Mouse (Mus musculus) myocyte (in vitro differentiated cells): ENCODE data around the gene Ppp1r21. TPM values are rescaled to one million over a fixed set of nuclear protein-coding genes. Genes with fewer than 3 reads are reported as not detected.

Experiments used
- H3K27me3 ChIP-seq: one replicate; pipeline ENCODE4 v1.6.1; 2011; ENCODE audit not compliant: control insufficient read depth, insufficient read depth, insufficient read length
- H3K36me3 ChIP-seq: one replicate; pipeline ENCODE4 v1.6.1; 2011; ENCODE audit not compliant: control insufficient read depth, insufficient read depth
- H3K4me2 ChIP-seq: one replicate; pipeline ENCODE4 v1.6.1; 2011; ENCODE audit warnings: low read depth, control low read depth
- H3K4me3 ChIP-seq: one replicate; pipeline ENCODE4 v1.5.1; 2011; ENCODE audit warnings: mild to moderate bottlenecking, control low read depth, moderate library complexity
- H3K79me2 ChIP-seq: one replicate; pipeline ENCODE4 v1.6.1; 2011; ENCODE audit not compliant: control insufficient read depth, insufficient read depth
- H3ac ChIP-seq: one replicate; pipeline ENCODE4 v1.6.1; 2011; ENCODE audit not compliant: control insufficient read depth, insufficient read length
- CEBPB ChIP-seq: IDR thresholded peaks from 2 replicates; pipeline ENCODE4 v1.6.1; 2011; ENCODE audit warnings: mild to moderate bottlenecking, moderate library complexity; ENCODE audit not compliant: poor library complexity, insufficient read depth, severe bottlenecking
- E2F4 ChIP-seq: IDR thresholded peaks from one replicate; pipeline ENCODE4 v1.6.1; 2011; ENCODE audit warnings: mild to moderate bottlenecking, control low read depth, moderate library complexity; ENCODE audit not compliant: insufficient read depth
- MAX ChIP-seq: IDR thresholded peaks from one replicate; pipeline ENCODE4 v1.6.1; 2011; ENCODE audit warnings: low read depth, mild to moderate bottlenecking, control low read depth
- MYOD1 ChIP-seq, 3 experiments: IDR thresholded peaks; one replicate each; pipeline ENCODE4 v1.6.1; 2011; ENCODE audit warnings: control low read depth in 2 of 3, low read depth in 2 of 3, mild to moderate bottlenecking in 2 of 3, moderate library complexity in 1 of 3; ENCODE audit not compliant: insufficient read length in 2 of 3, control insufficient read depth in 1 of 3
- MYOG ChIP-seq, 3 experiments: IDR thresholded peaks; one replicate each; pipeline ENCODE4 v1.6.1; 2011; ENCODE audit warnings: control low read depth in 2 of 3, low read depth in 2 of 3, mild to moderate bottlenecking in 2 of 3; ENCODE audit not compliant: insufficient read length in 2 of 3, control insufficient read depth in 1 of 3, insufficient read depth in 1 of 3
- POLR2A ChIP-seq: IDR thresholded peaks from one replicate; pipeline ENCODE4 v1.6.1; 2011; ENCODE audit warnings: low read depth, mild to moderate bottlenecking, control low read depth, moderate library complexity; ENCODE audit not compliant: insufficient read length
- POLR2AphosphoS2 ChIP-seq: IDR thresholded peaks from one replicate; pipeline ENCODE4 v1.6.1; 2011; ENCODE audit warnings: low read depth, control low read depth; ENCODE audit not compliant: insufficient read length
- REST ChIP-seq: IDR thresholded peaks from one replicate; pipeline ENCODE4 v1.6.1; 2011; ENCODE audit warnings: mild to moderate bottlenecking, control low read depth, moderate library complexity; ENCODE audit not compliant: insufficient read depth, insufficient read length
- SRF ChIP-seq: IDR thresholded peaks from one replicate; pipeline ENCODE4 v1.6.1; 2011; ENCODE audit warnings: low read depth; ENCODE audit not compliant: control insufficient read depth, insufficient read length
- TCF12 ChIP-seq: IDR thresholded peaks from one replicate; pipeline ENCODE4 v1.6.1; 2011; ENCODE audit warnings: mild to moderate bottlenecking, control low read depth; ENCODE audit not compliant: poor library complexity, insufficient read depth, severe bottlenecking
- TCF3 ChIP-seq: IDR thresholded peaks from one replicate; pipeline ENCODE4 v1.6.1; 2011; ENCODE audit warnings: low read depth, control low read depth; ENCODE audit not compliant: insufficient read length
- USF1 ChIP-seq: IDR thresholded peaks from one replicate; pipeline ENCODE4 v1.6.1; 2011; ENCODE audit warnings: low read depth, mild to moderate bottlenecking, control low read depth, moderate library complexity
- polyA plus RNA-seq: library from polyadenylated mRNA; unstranded; fragments of >200 nt; fragmentation: generic; extraction: Trizol; gene quantifications from one replicate; pipeline ENCODE4 v1.2.1, GENCODE M21; 2012; ENCODE audit warnings: missing spikeins

The Ppp1r21 gene
- polyA plus RNA-seq, 1 experiment, result 11.5 TPM

DNA sequence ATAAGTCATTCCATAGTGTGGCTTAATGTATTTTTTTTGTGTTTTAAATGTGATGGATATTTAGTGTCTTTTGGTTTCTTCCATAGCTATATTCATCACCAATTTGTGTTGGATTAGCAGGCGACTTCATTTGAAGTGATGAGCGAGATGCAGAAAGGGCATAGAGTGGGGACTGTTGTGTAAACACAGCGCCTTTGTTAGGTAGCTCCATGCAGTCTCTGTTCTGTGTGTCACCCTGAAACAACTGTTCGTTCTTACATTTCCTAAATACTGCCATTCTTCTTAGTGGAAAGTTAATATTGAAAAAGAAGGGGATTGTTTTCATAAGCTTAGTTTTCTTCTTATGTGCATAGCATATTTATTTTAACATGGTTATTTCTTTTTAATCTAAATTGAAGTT lies 16.8 kb downstream of the Ppp1r21 start:
- Histone ChIP-seq H3ac (no peak overlapping the region), H3K79me2 (no peaks in the 10 kb centered on the region), H3K4me3 (no peak overlapping the region), H3K36me3 (peaks cover 7% of the 10 kb centered on the region), H3K27me3 (no peaks in the 10 kb centered on the region), H3K4me2 (no peak overlapping the region)
- TF ChIP-seq USF1 (no peak), REST (no peak), MYOG (IDR thresholded peaks at IDR 0.05; ENCODE audit: control insufficient read depth in 1 of 3, insufficient read depth in 1 of 3, insufficient read length in 2 of 3, low read depth in 2 of 3) (no peak), POLR2AphosphoS2 (no peak), E2F4 (no peak), TCF12 (no peak), MAX (no peak), POLR2A (no peak), CEBPB (no peak), TCF3 (no peak), MYOD1 (IDR thresholded peaks at IDR 0.05; ENCODE audit: control insufficient read depth in 1 of 3, insufficient read length in 2 of 3, low read depth in 2 of 3) (no peak), SRF (no peak)

DNA sequence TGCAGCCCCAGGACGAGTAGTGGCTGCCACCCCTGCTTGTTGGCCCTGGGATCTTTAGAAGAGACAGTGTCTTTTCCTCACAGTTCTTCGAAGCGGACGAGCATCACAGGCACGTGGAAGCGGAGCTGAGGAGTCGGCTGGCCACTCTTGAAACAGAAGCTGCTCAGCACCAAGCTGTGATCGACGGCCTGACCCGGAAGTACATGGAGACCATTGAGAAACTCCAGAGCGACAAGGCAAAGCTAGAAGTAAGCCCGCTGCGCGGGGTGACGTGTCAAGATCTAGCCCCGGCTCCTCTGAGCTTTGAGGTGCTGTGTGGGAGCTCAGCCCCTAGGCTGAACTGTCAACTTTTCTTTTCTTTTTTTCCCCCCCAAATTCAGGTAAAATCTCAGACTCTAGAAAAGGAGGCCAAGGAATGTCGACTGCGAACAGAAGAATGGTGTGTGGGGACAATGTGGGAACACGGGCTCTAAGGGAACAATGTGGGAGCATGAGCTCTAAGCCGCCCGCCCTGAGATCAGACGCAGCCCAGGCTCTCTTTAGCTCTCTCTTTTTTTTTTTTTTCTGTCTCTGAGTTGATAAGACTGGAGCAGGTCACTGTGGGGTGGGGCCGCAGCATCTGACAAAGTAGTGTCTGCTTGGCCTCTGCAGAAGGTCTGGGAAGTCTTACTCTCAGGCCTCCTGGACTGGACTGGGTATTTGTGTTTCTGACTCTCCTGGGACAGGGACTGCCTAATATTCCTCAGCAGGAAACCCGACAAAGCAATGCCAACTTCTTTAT lies 19.7 kb downstream of the Ppp1r21 start:
- peaks cover 7% of the 10 kb centered on the region for H3K36me3 ChIP-seq
- H3K27me3 ChIP-seq, result no peaks in the 10 kb centered on the region
- H3K4me3 ChIP-seq, result no peak overlapping the region
- no peak overlapping the region for H3K4me2 ChIP-seq
- TF ChIP-seq E2F4 (no peak), CEBPB (no peak), MYOG (IDR thresholded peaks at IDR 0.05; ENCODE audit: control insufficient read depth in 1 of 3, insufficient read depth in 1 of 3, insufficient read length in 2 of 3, low read depth in 2 of 3) (no peak), MAX (no peak), POLR2A (no peak), REST (no peak), SRF (no peak), TCF12 (no peak), POLR2AphosphoS2 (no peak), USF1 (no peak), TCF3 (no peak), MYOD1 (IDR thresholded peaks at IDR 0.05; ENCODE audit: control insufficient read depth in 1 of 3, insufficient read length in 2 of 3, low read depth in 2 of 3) (no peak)
- H3K79me2 ChIP-seq, result no peaks in the 10 kb centered on the region
- no peak overlapping the region for H3ac ChIP-seq

GRCm38 (mm10) chr17:88550351-88550750 lies 20.4 kb downstream of the Ppp1r21 start:
- TF ChIP-seq MAX, result no peak
- no peak for TF ChIP-seq POLR2A
- TF ChIP-seq MYOD1 (IDR thresholded peaks at IDR 0.05; ENCODE audit: control insufficient read depth in 1 of 3, insufficient read length in 2 of 3, low read depth in 2 of 3), result no peak
- no peak for TF ChIP-seq MYOG (IDR thresholded peaks at IDR 0.05; ENCODE audit: control insufficient read depth in 1 of 3, insufficient read depth in 1 of 3, insufficient read length in 2 of 3, low read depth in 2 of 3)
- TF ChIP-seq TCF12, result no peak
- TF ChIP-seq POLR2AphosphoS2, result no peak
- no peak for TF ChIP-seq TCF3
- no peak for TF ChIP-seq E2F4
- no peak for TF ChIP-seq CEBPB
- H3K4me2 ChIP-seq, result no peak overlapping the region

DNA sequence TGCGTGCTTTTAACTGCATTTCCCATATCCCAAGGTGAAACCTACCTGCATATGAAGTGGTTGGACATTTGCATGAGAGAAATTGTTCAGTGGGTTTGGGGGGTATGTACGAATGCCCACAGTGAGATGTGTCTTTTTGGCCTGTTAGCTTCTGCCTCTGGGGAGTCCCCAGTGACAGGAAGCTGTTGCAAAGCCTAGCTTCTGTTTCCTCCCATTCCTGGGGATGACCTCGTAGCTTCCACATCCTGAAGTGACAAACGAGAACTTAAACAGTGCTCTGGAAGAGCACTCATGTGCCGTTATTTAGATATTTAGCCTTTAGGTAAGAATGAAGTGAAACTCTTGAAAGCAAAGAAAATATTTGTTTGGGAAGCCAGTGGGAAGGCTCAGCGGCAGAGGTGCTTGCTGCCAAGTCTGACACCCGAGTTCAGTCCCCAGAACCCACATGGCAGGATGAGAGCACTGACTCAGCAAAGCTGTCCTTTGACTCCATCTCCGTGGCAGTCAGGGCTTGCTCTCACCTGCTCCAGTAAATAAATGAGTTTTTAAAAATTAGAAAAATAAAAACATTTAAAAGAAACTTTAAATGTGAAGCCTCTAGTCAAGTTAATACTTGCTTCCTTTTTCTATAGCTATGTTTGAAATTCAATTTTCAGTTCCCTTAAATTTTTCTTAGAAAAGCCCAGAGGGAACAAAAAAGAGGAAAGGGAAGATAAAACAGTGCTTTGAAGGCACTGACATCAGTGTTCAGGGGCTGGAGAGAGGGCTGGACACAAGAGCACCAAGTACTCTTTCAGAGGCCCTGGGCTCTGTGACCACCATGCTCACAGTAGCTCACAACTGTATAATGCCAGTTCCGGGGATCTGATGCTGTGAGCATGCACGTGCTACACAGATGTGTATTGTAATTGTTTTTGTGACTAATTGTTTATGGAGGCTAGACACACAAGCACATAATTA lies 21.3 kb downstream of the Ppp1r21 start:
- TF ChIP-seq SRF (no peak), TCF12 (no peak), TCF3 (no peak), REST (no peak), POLR2A (no peak), POLR2AphosphoS2 (no peak)
- Histone ChIP-seq H3K27me3 (no peaks in the 10 kb centered on the region), H3K4me2 (no peak overlapping the region), H3K36me3 (peaks cover 7% of the 10 kb centered on the region), H3K4me3 (no peak overlapping the region), H3K79me2 (no peaks in the 10 kb centered on the region), H3ac (no peak overlapping the region)

More at GRCm38 (mm10) chr17:88550351-88550750, 20.4 kb downstream of the Ppp1r21 start:
- Histone ChIP-seq H3K27me3 (no peaks in the 10 kb centered on the region), H3ac (no peak overlapping the region), H3K79me2 (no peaks in the 10 kb centered on the region), H3K4me3 (no peak overlapping the region), H3K36me3 (peaks cover 7% of the 10 kb centered on the region)
